Mouse (Mus musculus) spleen, adult 12 weeks (tissue): Measurements from ENCODE around the gene Cd4.
A peak's percentile ranks its signal among the peaks of the same experiment; 100 is the strongest.

Experiments used
- DNase-seq: peaks from one replicate; pipeline ENCODE4 v3.0.0; 2022; ENCODE audit warnings: low spot score

Gene Cd4

GRCm38 (mm10) chr6:124884714-124885500 lies 3.1 kb downstream of the Cd4 start:
- DNase-seq: no peak

- no peak for DNase-seq
These were observed 4.7 kb downstream of the Cd4 start for GRCm38 (mm10) chr6:124883351-124883750.

GRCm38 (mm10) chr6:124881821-124882220 lies 6.2 kb downstream of the Cd4 start:
- DNase-seq: no peak

- no peak for DNase-seq
These were observed 8.6 kb downstream of the Cd4 start for GRCm38 (mm10) chr6:124879390-124879789.

- no peak for DNase-seq
These were observed 13.7 kb downstream of the Cd4 start for GRCm38 (mm10) chr6:124874348-124874747.

- no peak for DNase-seq
These were observed 21.5 kb downstream of the Cd4 start for GRCm38 (mm10) chr6:124866560-124866959.

- DNase-seq: no peak
These were observed 22.2 kb downstream of the Cd4 start for GRCm38 (mm10) chr6:124865766-124866362.

- no peak for DNase-seq
These were observed 24.2 kb downstream of the Cd4 start, which contains the start of gene Gpr162 for GRCm38 (mm10) chr6:124863658-124864298. TSS of gene Gpr162 (minus strand) at chr6:124863983.

GRCm38 (mm10) chr6:124863125-124863657 lies 24.8 kb downstream of the Cd4 start:
- no peak for DNase-seq

GRCm38 (mm10) chr6:124862406-124863124 lies 25.5 kb downstream of the Cd4 start:
- DNase-seq: no peak

- no peak for DNase-seq
These were observed 26.2 kb downstream of the Cd4 start for GRCm38 (mm10) chr6:124861802-124862201.

GRCm38 (mm10) chr6:124861266-124861665 lies 26.8 kb downstream of the Cd4 start:
- no peak for DNase-seq

- DNase-seq: no peak
These were observed 27.5 kb downstream of the Cd4 start for GRCm38 (mm10) chr6:124860511-124860910.

- DNase-seq: peak; percentile 63
These were observed 28.3 kb downstream of the Cd4 start for GRCm38 (mm10) chr6:124859725-124860124.

- DNase-seq: no peak
These were observed 29.3 kb downstream of the Cd4 start for GRCm38 (mm10) chr6:124858561-124859318.

- no peak for DNase-seq
These were observed 30.0 kb downstream of the Cd4 start for GRCm38 (mm10) chr6:124857840-124858530.

GRCm38 (mm10) chr6:124856916-124857839 lies 30.8 kb downstream of the Cd4 start, which contains the start of gene P3h3:
TSS of gene P3h3 (minus strand) at chr6:124857752.
- DNase-seq: peak; percentile 35

GRCm38 (mm10) chr6:124856321-124856720 lies 31.7 kb downstream of the Cd4 start:
- no peak for DNase-seq

- DNase-seq: no peak
These were observed 33.4 kb downstream of the Cd4 start for GRCm38 (mm10) chr6:124854647-124855046.

- no peak for DNase-seq
These were observed 37.5 kb downstream of the Cd4 start for GRCm38 (mm10) chr6:124850535-124850934.
